Mouse (Mus musculus): ENCODE measurements around the gene Sspo.

DNA sequence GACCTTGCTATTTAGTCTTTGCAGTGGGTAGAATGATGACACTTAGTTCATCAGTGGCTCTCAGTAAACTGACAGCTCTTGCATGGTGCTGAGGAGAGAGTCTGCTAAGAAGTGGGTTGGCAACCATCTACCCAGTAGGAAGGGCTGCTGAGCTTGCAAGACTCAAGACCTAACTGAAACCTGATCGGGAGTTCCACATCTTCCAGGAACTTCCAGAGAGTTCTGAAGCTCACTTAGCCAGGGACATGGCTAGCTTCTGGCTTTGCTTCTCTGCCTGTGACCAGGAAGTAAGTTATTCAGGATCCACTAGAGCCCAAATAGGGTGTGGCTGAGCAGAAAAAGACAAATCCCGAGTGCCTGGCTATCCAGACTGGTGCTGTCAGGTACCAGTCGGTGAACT is 35.4 kb upstream of the Sspo start:
- no peak for TF ChIP-seq CTCF (IDR thresholded peaks at IDR 0.05; ENCODE audit: low read depth, low read length)
- no peak for TF ChIP-seq POLR2A (IDR thresholded peaks at IDR 0.05; ENCODE audit: extremely low read depth, insufficient read depth, low read length)

All from liver, adult 2 months (tissue).